Mouse (Mus musculus) kidney, postnatal 10 days (tissue): ENCODE data around the gene Cyb5d2.
"Not testable (repeated sequence)": the region's sequence is repeated elsewhere in the genome, so short reads cannot be mapped to it uniquely, and the experiment has no call there.

Experiments used
- DNase-seq: peaks from one replicate; pipeline ENCODE4 v3.0.0; 2021; ENCODE audit warnings: mixed read lengths

Gene Cyb5d2

DNA sequence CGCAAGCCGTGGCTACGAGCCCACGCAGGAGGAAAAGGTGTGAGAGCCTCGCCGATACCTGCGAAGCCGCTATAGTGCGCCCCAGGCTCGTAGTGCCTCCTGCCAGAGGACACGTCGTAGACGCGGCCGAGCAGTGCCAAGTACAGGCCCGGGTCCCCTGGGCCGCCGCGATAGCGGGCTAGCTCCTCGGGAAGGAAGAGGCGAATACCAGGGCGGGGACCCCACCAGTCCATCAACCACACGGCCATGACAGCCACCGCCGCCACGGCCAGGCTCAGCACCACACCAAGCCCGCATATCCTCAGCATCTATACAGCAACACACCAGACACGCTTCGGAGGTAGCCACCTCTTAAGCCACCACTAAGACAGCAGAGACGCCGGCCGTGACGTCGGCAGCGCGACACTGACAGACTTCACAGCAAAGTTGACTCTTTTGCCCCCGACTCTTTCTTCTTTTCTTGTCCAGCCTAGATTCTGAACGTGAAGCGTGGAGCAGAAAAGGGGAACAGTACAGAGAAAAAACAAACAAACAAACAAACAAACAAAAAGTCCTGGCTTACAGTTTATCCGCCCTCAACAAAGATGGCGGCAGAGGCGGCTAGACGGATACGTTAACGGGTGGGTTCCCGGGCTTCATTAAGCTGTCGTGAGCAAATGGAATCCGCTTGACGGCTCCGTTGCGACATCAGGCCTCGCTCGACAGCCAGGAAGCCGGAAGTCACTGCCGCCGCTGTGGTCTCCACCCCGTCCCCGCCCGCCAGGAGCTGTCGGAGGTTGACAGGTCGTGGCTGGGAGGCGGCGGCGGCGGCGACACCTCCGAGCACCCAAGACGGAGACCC is at the start of gene Cyb5d2, which contains the start of gene Zzef1:
Gene Cyb5d2 (minus strand): TSS at position 688 of the 841 bp plus-strand sequence.
Gene Zzef1 (plus strand): TSS at position 772 of the 841 bp plus-strand sequence.
- peak; percentile 97 for DNase-seq

DNA sequence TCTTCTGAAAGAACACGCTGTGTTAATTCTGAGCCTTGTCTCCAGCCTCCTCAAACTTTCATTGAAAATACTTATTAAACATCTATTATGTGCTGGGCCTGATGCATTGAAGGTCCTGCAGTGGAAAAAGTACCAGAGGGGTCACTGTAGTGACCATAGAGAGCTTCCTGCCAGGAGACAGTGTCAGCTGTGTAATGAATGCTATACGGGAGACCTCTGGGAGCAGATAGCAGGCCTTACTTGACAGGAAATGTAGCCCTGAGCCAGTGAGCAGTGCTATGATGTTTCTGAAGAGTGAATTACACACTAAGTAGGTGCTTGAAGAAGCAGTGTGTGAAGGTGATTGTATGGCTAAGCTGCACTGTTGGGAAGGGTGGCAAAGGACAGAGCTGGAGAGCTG is 49.6 kb upstream of the Cyb5d2 start:
- no peak for DNase-seq

DNA sequence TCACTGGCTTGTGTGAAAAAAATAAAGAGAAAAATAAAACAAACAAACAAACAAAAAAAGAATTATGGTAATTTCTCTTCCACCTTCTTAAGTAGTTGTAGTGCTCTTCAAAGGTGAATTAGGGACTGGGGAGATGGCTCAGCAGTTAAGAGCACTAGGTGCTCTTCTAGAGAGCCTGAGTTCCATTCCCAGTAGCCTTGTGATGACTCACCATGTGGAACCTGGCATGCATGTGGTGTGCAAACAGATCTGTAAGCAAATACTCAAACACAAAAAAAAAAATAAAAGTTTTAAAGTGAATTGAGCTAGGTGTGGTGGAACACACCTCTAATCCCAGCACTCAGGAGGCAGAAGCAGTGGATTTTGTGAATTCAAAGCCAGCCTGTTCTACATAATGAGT is 47.6 kb upstream of the Cyb5d2 start:
- DNase-seq: no peak

DNA sequence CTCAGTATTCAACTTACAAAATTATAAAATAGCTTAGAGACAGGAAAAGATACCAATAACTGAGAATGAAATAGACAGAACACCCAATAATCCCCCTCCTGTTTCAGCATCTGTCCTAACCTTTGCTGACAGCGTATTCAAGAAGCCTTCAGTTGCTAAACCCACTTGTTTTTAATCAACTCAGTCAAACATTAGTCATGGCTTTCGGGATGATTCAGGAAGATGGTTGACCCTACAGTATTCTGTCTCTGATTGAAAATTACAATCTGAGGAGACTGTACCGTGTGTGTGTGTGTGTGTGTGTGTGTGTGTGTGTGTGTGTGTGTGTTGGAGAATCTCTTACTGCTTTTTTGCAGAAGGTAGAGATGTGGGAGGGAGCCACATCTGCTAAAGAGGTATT is 46.8 kb upstream of the Cyb5d2 start:
- no peak for DNase-seq

DNA sequence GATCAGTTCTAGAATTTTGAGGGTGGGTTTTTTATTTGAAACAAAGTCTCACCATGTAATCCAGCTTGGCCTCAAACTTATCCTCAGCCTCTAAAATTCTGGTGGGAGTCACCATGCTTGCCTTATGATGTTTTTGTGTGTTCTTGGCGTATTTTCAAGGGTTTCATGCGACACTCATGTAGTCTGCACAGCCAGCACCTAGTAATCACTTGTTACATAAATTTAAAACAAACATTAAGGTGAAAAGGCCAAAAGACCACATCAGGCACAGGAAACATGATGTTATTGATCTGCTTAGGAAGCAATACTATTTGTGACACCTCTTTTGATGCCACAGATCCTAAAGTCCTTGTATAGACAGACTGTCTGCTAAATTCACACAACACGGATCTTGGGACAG is 33.9 kb upstream of the Cyb5d2 start:
- no peak for DNase-seq

DNA sequence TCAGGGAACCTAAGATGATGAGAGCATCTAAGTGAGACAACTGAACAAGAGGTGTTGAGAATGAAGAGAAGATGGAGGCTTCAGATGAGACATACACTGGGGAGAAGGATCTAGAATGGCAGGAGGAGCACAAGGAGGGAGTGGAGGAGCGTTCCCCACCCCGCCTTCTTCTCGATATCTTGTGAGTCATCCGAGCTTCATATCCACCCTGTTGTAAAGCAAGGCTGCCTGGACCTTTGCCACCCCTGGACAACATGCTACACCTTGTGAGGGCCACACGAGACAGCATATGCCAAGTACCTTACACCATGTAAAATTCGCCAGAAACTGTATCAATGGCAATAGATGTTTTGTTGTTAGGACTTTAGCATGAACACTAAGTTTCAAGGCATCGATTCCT is 25.1 kb upstream of the Cyb5d2 start:
- DNase-seq: no peak

DNA sequence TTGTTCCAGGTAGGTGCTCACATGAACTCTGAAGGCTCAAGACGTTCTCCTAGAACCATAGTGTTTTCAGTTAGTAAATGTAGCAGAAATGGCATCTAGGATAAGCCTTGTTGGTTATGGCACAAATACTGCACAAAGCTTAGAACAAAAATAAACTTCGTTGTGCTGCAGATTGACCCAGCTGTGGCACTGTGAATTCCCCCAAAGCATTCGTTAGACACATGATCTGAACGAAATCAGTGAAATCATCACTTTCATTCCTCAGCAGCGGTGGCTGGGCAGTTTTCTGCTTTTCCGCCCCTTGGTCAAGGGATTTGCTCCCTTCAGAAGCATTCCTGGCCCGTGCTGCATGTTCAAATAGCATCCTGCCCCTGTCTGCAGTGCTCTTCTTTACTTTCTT is 22.1 kb upstream of the Cyb5d2 start:
- DNase-seq: no peak

DNA sequence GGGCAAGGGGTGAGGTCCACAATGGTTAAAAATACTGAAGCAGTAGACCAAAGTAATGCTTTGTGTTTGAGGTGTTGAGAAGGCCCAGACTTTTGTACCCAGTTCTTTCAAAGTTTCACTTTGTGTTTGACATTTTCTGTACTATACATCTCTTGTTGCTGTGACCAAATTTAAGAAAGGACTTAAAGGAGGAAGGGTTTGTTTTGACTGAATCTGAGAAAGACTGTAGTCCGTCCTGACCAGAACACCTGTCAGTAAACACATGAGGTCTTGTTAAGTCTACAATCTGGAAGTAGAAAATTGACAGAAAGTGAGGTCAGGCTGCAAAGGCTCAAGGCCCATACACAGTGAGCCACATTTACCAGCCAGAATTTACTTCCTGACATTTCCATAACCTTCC is 20.9 kb upstream of the Cyb5d2 start:
- DNase-seq: no peak

DNA sequence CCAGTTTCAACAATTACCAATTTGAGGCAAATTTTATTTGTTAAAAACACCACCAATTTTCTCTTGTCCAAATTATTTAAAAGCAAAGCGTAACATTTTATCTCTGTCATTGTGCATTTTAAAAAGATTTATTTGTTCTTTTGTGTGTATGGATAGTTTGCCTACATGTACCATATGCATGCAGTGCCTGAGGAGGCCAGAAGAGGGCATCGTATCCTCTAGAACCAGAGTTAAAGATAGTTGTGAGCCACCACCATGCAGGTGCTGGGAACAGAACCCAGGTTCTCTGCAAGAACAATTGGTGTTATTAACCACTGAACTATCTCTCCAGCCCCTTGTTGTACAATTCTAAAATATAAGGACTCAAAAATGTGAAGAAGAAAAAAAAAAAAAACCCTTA is 18.2 kb upstream of the Cyb5d2 start:
- DNase-seq: no peak

DNA sequence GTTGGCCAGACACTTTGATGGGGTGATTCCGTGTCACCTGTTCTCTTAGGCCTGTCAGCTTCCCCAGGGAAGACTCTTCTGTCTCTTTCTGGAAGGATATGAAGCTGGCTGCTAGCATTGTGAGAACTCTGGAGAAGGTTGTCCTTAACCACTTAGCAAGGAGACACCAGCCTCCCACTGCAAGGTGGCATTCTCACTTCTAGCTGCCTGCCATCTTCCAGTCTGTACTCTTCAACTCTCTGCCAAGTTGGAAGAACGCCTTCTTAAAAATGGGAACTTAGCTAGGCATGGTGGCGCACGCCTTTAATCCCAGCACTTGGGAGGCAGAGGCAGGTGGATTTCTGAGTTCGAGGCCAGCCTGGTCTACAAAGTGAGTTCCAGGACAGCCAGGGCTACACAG is 17.7 kb upstream of the Cyb5d2 start:
- DNase-seq: no peak

DNA sequence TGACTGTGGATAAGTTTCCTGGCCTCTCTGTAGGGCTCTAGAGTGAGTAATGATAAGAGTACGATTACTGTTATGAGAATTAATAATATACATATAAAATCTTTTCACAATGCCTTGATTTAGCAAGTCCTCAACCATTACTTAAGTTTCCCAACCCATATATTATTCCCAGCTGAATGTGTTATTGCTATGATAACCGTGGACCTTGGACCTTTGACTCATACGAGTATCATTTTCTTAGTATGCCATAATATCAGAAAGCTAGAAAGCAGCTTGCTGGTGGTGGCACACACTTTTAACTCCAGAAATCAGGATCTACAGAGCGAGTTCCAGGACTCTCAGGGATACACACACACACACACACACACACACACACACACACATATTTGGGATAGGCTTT is 12.1 kb upstream of the Cyb5d2 start:
- DNase-seq: peak; percentile 11

DNA sequence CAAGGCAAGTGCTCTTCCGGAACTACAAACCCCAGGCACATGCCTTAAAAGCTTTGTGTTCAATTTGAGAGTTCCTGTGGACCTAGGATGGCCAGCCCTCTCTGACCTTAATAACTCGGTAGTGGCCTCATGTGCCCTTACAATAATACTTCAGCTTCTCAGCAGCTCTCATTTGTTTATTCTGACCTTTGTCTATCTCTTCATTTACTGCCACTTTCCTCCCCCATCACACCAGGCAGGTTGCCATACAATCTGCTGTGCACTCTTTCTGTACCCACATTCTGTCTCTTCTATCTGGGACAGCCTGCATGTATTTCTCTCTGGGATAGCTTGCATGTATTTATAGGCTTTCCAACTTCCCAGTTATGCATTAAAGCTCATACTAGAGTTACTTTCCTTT is 10.6 kb upstream of the Cyb5d2 start:
- no peak for DNase-seq

DNA sequence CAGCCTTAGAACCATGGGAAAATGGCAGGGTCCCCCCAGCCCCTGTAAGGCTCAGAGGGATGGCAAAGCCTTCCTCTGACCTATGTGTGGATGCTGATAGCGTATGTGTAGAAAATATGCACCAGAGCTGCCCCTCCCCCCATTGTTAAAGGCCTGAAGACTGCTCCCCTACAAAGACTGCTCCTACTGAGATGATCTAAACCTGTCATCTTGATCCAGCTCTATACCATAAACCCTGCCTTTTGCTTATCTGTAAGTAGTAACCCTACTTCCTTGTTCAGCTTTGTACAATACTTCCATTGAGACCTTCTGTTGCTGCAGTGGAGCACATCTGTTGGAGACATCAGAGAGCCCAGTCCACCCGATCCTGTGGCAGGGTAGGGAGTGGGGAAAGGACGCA is 9.3 kb upstream of the Cyb5d2 start:
- no peak for DNase-seq

DNA sequence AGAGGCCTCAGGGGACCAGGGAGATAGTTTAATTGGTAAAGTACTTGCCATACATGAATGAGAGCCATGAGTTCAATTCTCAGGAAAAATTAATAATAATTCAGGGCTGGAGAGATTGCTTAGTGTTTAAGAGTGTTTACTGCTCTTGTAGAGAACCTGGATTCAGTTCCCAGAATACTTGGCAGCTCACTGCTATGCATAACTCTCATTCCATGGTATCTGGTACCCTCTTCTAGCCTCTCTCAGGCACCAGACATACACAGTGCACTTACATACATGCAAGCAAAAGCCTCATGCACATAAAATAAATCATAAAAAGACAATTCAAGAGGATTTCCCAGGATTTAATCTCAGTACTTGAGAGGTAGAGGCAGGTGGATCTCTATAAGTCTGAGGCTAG is 8.6 kb upstream of the Cyb5d2 start:
- no peak for DNase-seq

DNA sequence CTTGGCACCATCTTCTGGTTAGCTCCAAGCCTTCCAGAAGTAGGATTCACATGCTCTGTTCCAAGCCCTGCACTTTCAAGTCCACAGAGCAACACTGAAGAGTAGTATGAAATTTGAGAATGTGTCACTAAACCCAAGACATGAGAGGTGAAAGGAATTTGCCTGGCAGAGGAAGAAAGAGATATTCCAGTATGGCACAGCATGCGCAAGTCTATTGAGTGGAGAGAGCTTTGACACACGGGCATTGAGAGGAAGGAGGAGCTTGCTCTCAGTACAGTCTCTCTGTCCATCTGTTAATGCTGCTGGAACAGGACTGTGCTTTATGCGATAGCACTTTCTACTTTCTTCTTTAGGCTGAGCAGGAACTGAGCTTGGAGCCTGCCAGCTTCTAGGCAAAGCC is 7.1 kb upstream of the Cyb5d2 start:
- DNase-seq: no peak

DNA sequence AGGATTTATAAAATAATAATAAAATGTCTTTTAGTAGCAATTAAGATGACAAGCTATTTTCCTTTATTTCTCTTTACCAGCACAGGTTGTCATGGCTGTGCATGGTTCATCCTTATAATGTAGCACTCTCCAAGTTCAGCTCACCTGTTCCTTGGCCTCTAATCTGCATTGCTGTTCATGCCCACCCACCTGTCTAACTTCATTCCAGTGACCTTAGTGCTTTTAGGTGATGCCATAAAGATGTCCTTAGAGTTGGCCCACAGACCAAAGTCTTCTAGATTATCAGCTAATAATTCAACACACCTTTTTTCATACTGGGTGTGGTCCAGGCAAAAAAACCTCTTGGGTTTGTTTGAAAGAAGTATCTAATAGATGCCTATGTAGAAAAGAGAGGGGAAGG is 5.2 kb upstream of the Cyb5d2 start:
- DNase-seq: no peak

DNA sequence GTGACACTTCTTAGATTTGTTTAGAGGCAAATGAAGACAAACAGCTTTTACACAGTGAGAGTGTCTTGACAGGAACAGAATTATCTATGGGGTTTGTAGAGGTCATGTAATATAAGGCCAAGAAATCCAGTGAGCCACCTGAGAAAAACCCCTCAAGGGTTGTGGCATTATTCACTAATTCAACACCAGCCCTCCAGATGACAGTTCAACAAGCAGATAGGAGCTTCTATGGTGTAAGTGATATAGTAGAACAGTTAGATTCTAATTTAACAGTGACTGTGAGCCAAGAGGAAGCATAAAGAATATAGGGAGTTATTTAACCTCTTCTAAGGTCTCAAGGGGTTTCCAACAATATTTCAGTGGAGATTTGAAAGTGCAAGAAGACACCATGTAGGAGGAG is 2.2 kb upstream of the Cyb5d2 start:
- no peak for DNase-seq

DNA sequence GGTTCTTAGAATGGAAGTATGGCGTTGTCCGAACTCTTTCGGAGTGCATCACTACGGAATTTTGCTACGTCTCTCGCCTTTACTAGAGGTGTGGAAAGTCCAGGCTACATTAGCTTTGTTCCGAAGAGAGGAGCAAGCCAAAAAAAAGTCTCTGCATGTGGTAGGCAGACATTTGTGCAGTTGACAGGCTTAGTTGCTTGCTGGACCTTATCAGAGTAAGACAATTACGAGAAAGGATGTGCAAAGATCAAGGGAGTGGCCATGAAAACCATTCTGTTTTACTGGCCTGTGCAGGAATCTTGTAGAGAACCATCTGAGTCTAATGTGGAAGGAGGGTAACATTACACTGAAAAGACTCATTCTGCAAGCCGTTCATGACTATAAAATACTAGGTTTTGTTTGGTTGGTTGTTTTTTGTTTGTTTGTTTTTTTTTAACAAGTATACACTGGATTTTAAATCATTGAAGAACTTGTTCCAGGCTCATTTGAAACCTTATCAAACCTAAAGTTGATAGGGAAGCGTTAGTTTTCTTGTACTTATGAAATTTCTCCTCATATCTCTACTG is 914 bp upstream of the Cyb5d2 start:
- DNase-seq: no peak

DNA sequence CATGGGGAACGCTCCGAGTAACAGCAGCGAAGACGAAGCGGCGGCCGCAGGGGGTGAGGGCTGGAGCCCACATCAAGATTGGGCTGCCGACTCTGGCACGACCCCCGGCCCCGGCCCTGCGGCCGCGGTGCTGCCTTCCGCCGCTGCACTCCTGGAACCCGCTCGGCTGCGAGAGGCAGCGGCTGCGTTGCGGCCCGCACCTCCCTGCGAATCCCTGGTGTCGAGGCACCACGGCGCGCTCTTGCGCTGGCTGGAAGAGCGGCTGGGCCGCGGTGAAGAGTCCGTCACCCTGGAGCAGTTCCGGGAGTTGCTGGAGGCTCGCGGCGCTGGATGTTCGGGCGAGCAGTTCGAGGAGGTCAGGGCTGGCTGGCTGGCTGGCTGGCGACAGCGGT is 350 bp upstream of the Cyb5d2 start:
- no peak for DNase-seq

DNA sequence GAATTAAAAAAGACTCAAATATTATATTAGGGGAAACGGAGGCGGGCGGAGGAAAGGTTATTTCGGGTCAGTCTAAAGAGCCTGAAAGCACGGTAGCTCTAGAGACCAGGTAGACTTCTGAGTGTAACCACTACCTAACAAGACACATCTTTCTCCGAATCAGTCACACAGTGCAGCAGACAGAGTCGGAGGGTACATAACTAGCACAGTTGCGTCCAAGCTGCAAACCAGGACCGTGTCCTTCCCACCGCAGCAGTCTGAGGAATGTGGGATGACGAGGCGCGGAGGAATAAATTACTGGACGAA is 840 bp downstream of the Cyb5d2 start:
- DNase-seq: no peak

DNA sequence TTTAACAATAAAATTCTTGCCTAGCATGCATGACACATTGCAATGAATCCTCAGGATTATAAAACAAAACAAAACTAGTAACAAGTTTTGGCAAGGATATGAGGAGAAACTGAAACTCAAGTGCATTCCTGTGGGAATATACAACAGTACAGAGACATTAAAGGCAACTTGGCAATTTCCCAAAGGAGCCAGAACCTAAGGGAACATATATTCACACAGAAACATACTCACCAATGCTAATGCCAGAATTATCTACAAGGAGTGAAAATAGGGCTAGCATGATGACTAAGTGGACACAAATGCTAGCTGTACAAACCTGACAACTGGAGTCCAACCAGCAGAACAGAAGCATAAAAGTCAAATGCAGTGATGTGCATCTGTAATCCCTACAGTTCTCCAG is 3.9 kb downstream of the Cyb5d2 start:
- DNase-seq: no peak

DNA sequence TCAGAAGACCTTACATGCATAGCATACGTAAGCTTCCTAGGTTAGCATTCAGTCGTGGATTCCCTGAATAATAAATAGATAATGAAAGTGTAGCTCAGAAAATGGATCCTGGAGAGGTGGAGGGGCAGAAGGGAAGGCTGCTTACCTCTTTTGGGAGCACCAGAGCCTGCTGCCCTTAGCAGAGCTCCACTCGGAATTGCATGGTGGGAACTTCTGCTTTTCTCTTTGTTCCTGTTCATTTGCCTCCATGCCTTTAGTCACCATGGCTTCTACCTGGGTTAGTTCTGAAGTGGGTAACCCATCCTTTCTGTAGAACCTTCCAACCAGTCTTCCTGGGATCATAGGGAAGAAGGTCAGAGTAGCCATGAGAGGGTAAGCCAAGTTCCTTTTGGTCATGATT is 13.4 kb downstream of the Cyb5d2 start:
- no peak for DNase-seq

DNA sequence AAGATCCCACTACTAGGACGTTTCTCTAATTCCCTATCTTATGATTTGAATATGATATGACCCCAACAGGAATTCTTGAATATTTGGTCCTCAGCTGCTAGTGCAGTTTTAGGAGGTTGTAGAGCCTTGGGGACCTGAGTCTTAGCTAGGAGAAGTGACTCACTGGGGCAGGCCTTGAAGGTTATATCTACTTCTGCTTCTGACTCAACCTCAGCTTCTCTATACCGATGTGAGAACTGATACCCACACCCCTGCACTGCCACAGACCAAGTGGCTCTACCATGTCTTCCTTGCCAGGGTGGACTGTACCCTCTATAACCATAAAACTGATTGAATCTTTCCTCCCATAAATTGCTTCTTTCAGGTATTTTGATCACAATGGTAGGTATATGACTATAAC is 13.8 kb downstream of the Cyb5d2 start:
- no peak for DNase-seq

DNA sequence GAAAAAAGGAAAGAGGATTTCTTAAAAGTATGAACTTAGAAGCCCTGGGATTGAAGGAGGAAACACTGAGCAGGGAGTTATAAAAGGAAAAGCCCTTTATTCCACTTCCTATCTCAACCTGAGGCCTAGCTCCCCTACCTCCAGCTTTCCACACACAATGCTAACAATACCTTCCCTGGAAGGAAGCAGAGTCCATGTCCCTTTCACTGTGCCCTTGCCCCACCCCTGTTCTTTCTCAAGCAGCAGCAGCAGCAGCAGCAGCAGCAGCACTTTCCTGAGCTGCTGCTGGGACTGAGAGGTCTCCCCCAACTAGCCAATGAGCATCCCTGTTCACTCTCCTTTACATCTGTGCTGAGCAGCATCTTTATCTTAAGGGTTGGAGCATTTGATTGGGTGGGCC is 17.0 kb downstream of the Cyb5d2 start:
- DNase-seq: no peak

DNA sequence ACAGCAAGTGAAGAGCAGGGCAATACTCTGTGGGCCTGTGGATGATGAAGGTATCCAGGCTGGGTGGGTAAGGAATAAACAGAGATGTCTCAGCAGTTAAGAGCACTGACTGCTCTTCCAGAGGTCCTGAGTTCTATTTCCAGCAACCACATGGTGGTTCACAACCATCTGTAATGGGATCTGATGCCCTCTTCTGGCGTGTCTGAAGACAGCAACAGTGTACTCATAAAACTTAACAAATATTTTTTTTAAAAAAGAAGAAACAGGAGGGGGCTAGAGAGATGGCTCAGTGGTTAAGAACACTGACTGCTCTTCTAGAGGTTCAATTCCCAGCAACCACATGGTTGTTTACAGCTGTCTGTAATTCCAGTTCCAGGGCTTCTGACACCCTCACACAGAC is 23.3 kb downstream of the Cyb5d2 start:
- not testable (repeated sequence) for DNase-seq
